Mouse (Mus musculus) E14TG2a.4 (cell line): ENCODE results near the gene Limd1.

Experiments
- CTCF ChIP-seq: conservative IDR thresholded peaks from 2 replicates; pipeline ENCODE4 v1.5.1; 2014; ENCODE audit warnings: low read length
- NANOG ChIP-seq: IDR thresholded peaks from 2 replicates; pipeline ENCODE4 v1.6.1; 2014; ENCODE audit warnings: borderline replicate concordance, low read length, mixed read lengths
- POU5F1 ChIP-seq: IDR thresholded peaks from 2 replicates; pipeline ENCODE4 v1.6.1; 2014; ENCODE audit warnings: low read length, borderline replicate concordance

DNA sequence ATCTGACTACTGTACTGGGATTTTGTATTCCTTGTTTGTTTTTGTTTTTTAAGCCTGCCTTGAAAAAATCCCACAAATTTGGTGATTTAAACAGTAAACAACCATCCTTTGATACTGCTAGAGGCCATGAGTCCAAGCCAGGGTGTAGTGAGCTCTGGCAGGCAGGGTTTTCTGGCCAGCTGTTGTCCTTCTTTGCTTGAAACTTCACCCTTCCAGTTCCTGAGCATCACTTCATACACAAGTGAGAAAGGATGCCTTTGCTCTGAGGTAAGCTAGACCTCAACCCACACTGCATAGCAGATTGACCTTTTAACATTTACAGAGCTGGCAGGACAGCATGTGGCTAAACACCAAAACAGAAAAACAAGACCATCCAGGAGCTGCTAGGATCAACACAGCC lies 9.4 kb upstream of the Limd1 start:
- no peak for TF ChIP-seq CTCF
- no peak for TF ChIP-seq POU5F1
- TF ChIP-seq NANOG = no peak
